Mouse (Mus musculus): ENCODE measurements at regions not wholly inside any gene's neighbourhood (a gene's known extent, or its start where the extent isn't known, plus 50 kb on each side); places are given as distances from the start of the nearest gene placed in this dataset.

DNA sequence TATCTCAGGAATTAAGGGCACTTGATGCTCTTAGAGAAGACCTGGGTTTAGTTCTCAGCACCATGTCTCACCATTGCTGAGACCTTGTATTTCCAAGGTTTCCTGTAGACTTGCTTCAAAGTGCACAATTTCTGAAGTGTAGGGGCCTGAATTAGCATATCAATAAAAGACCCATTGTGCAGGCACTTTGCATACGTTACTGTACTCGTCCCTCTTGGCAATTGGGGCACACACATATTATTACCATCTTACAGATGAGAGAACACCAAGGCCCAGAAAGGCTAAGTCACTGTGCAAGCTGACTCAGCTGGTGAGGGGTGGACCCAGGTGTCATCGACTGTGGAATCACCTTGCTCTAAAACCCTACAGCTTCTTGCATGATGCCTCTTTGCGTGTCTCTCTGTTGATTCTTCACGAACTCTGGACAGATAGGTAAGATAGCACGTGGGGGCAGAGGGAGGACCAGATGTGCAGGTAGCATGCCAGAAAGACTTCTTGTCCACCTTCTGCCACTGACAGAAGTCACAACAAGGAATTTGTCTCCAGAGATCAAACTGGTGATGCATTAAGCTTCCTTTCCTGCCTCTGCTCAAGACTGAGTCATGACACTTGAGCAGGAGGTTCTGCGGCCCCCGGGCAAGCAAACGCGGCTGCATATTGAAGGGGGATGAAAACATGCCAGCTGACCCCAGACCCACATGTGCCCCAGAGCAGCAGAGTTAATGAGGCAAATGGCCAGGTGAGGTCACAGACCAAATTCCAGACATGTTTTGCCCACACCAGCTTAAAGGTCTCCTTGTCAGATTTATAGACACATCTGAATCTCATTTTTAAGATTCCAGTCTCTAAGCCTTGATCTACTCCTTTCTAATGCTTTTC, 167.7 kb upstream of the Tut7 start:
- no peak overlapping the region for H3K4me3 ChIP-seq (ENCODE audit: insufficient read depth, low read depth, low read length)
- no peak for DNase-seq (ENCODE audit: extremely low read depth, low read depth, low spot score)
- no peaks in the 10 kb centered on the region for H3K79me2 ChIP-seq (ENCODE audit: control insufficient read depth, insufficient read depth, low read length)
- H3K4me1 ChIP-seq (ENCODE audit: control insufficient read depth, insufficient read depth, low read length) = no peaks in the 10 kb centered on the region
- H3K9ac ChIP-seq (ENCODE audit: low read depth, low read length) = no peak overlapping the region
- no peaks in the 10 kb centered on the region; the same call in 1 of the 2 replicates for H3K27me3 ChIP-seq (ENCODE audit: control insufficient read depth, insufficient read depth, low read length)
- 83% methylated on average over 10 of the region's 10 CpGs for WGBS
- H3K27ac ChIP-seq (replicated peaks; ENCODE audit: insufficient read depth, low read depth, low read length) = no peak overlapping the region
- no peak for TF ChIP-seq POLR2A (IDR thresholded peaks at IDR 0.05; ENCODE audit: extremely low read depth, insufficient read depth, low read length)
- TF ChIP-seq CTCF (IDR thresholded peaks at IDR 0.05; ENCODE audit: low read depth, low read length) = no peak
- no peaks in the 10 kb centered on the region for H3K36me3 ChIP-seq (ENCODE audit: control insufficient read depth, insufficient read depth, low read length)

DNA sequence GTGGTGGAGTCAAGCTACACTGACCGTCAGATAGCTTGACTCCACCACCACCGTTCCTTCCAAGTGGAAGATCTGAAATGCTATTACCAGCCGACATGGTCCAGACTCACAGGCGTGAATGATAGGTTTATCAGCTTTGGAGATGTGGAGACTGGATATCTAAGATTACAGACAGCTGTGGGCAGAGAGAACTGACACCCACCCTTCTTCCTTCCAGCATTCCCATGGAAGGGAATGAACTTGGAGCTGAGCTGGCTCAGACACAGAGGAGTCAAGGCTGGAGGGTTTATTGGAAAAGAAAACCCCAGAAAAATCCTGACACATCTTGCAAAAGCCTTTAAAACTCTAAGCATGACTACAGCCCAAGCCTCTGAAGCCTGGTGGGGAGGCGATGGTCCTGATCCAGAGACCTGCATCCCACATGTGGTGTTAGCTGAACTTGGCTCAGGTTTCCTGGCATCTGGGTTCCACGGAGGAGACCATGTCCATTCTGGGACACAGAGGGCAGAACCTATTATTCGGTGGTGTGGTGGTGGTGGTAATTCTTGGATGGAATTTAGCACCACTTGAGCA, 165.5 kb upstream of the Tut7 start:
- Histone ChIP-seq H3K4me3 (ENCODE audit: insufficient read depth, low read depth, low read length) (no peak overlapping the region), H3K9ac (ENCODE audit: low read depth, low read length) (no peak overlapping the region), H3K36me3 (ENCODE audit: control insufficient read depth, insufficient read depth, low read length) (no peaks in the 10 kb centered on the region), H3K4me1 (ENCODE audit: control insufficient read depth, insufficient read depth, low read length) (no peaks in the 10 kb centered on the region), H3K27me3 (ENCODE audit: control insufficient read depth, insufficient read depth, low read length) (no peaks in the 10 kb centered on the region; the same call in 1 of the 2 replicates), H3K79me2 (ENCODE audit: control insufficient read depth, insufficient read depth, low read length) (no peaks in the 10 kb centered on the region), H3K27ac (replicated peaks; ENCODE audit: insufficient read depth, low read depth, low read length) (no peak overlapping the region)
- TF ChIP-seq CTCF (IDR thresholded peaks at IDR 0.05; ENCODE audit: low read depth, low read length) = no peak
- no peak for TF ChIP-seq POLR2A (IDR thresholded peaks at IDR 0.05; ENCODE audit: extremely low read depth, insufficient read depth, low read length)
- DNase-seq (ENCODE audit: extremely low read depth, low read depth, low spot score) = no peak
- 81% methylated on average over 7 of the region's 7 CpGs for WGBS

DNA sequence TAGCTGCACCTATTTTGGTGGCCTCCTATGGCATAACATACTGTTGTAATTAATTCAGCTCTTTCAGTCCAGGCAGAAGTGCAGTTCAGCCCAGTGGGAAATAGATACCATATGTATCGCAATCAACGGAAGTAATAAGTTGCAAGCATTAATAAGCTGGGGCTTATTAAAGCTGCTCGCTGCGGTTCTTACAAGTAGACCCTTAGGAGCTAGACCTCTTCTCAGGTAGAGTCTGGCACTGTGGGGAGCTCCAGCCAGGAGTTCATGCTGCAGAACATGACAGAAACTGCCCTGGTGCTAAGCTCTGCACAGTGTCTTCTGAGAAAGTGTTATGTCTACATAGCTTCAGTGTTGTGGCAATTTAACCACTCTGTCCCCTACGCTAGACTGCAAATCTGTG, 153.5 kb upstream of the Tut7 start:
- DNase-seq (ENCODE audit: extremely low read depth, low read depth, low spot score) = no peak
- TF ChIP-seq CTCF (IDR thresholded peaks at IDR 0.05; ENCODE audit: low read depth, low read length) = no peak
- no peak for TF ChIP-seq POLR2A (IDR thresholded peaks at IDR 0.05; ENCODE audit: extremely low read depth, insufficient read depth, low read length)
- Histone ChIP-seq H3K4me1 (ENCODE audit: control insufficient read depth, insufficient read depth, low read length) (no peaks in the 10 kb centered on the region), H3K36me3 (ENCODE audit: control insufficient read depth, insufficient read depth, low read length) (no peaks in the 10 kb centered on the region), H3K9ac (ENCODE audit: low read depth, low read length) (no peak overlapping the region), H3K79me2 (ENCODE audit: control insufficient read depth, insufficient read depth, low read length) (no peaks in the 10 kb centered on the region), H3K27me3 (ENCODE audit: control insufficient read depth, insufficient read depth, low read length) (no peaks in the 10 kb centered on the region), H3K4me3 (ENCODE audit: insufficient read depth, low read depth, low read length) (no peak overlapping the region), H3K27ac (replicated peaks; ENCODE audit: insufficient read depth, low read depth, low read length) (no peak overlapping the region)
- 97% methylated on average over 5 of the region's 5 CpGs for WGBS

DNA sequence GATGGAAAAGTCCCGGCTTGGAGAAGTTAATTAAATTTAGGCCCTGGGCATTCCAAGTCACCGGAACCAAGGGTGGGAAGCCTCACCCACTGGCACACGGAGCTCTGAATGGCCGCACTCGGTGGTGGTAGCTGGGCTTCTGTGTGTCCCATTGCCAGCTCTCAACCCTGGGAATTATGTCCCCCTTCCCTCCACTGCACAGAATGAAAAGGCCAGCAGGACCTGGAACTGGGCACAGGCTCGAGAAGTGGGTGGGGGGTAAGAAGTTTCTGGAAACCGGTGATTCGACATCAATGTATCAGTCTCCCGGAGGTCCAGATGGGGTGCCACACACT, 149.1 kb upstream of the Tut7 start:
- Histone ChIP-seq H3K27me3 (ENCODE audit: control insufficient read depth, insufficient read depth, low read length) (no peaks in the 10 kb centered on the region), H3K36me3 (ENCODE audit: control insufficient read depth, insufficient read depth, low read length) (no peaks in the 10 kb centered on the region), H3K27ac (replicated peaks; ENCODE audit: insufficient read depth, low read depth, low read length) (no peak overlapping the region), H3K4me1 (ENCODE audit: control insufficient read depth, insufficient read depth, low read length) (no peaks in the 10 kb centered on the region), H3K9ac (ENCODE audit: low read depth, low read length) (no peak overlapping the region), H3K79me2 (ENCODE audit: control insufficient read depth, insufficient read depth, low read length) (no peaks in the 10 kb centered on the region), H3K4me3 (ENCODE audit: insufficient read depth, low read depth, low read length) (no peak overlapping the region)
- no peak for DNase-seq (ENCODE audit: extremely low read depth, low read depth, low spot score)
- 66% methylated on average over 9 of the region's 9 CpGs for WGBS
- TF ChIP-seq POLR2A (IDR thresholded peaks at IDR 0.05; ENCODE audit: extremely low read depth, insufficient read depth, low read length) = no peak
- TF ChIP-seq CTCF (IDR thresholded peaks at IDR 0.05; ENCODE audit: low read depth, low read length) = no peak

DNA sequence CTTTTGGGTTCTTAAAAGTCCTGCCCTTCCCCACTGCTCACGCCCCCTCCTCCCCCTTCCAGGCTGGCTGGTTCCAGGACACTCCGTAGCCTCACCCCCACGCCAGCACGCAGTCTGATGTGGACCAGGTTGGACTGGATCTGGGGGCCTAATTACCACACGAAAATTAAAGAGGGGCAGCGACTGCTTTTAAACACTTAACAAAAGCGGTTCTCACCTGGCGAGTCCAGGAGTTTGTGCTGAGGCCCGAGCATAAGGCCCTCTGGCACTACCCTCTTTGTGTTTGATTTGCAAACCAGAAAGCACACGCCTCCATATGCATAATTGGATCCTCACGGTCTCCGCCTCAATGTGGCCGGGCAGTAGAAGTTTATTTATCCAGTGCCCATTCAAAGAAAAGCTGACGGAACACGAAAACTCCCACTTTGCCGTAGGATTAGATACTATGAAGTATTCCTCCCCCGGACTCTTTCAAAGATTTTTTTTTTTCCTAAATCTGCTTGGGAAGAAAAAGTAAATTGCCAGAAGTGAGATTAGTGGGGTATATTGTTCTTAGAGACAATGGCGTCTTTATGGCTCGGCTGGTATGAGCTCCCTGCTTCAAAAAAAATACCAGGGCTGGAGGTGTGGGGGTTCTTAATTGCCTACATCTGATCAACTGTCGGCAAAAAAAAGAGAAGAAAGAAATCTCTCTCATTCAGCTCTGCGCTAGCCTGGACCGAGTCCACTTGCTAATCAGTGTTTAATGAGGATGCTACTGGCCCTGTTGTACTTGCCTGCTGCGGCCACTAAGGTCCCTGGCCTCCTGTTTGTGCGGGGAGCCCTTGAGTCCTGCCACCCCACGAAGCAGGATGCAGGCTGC, 148.5 kb upstream of the Tut7 start:
- no peak for TF ChIP-seq POLR2A (IDR thresholded peaks at IDR 0.05; ENCODE audit: extremely low read depth, insufficient read depth, low read length)
- Histone ChIP-seq H3K4me3 (ENCODE audit: insufficient read depth, low read depth, low read length) (peak overlapping the region; percentile 11; the same call in 1 of the 2 replicates), H3K4me1 (ENCODE audit: control insufficient read depth, insufficient read depth, low read length) (no peaks in the 10 kb centered on the region), H3K36me3 (ENCODE audit: control insufficient read depth, insufficient read depth, low read length) (no peaks in the 10 kb centered on the region), H3K9ac (ENCODE audit: low read depth, low read length) (peak overlapping the region; percentile 31; the same call in 1 of the 2 replicates), H3K27ac (replicated peaks; ENCODE audit: insufficient read depth, low read depth, low read length) (no peak overlapping the region), H3K27me3 (ENCODE audit: control insufficient read depth, insufficient read depth, low read length) (no peaks in the 10 kb centered on the region), H3K79me2 (ENCODE audit: control insufficient read depth, insufficient read depth, low read length) (no peaks in the 10 kb centered on the region)
- peak; percentile 72 for DNase-seq (ENCODE audit: extremely low read depth, low read depth, low spot score)
- 9% methylated on average over 25 of the region's 25 CpGs for WGBS

All from liver, adult 2 months (tissue).